In the genomic region with DNA sequence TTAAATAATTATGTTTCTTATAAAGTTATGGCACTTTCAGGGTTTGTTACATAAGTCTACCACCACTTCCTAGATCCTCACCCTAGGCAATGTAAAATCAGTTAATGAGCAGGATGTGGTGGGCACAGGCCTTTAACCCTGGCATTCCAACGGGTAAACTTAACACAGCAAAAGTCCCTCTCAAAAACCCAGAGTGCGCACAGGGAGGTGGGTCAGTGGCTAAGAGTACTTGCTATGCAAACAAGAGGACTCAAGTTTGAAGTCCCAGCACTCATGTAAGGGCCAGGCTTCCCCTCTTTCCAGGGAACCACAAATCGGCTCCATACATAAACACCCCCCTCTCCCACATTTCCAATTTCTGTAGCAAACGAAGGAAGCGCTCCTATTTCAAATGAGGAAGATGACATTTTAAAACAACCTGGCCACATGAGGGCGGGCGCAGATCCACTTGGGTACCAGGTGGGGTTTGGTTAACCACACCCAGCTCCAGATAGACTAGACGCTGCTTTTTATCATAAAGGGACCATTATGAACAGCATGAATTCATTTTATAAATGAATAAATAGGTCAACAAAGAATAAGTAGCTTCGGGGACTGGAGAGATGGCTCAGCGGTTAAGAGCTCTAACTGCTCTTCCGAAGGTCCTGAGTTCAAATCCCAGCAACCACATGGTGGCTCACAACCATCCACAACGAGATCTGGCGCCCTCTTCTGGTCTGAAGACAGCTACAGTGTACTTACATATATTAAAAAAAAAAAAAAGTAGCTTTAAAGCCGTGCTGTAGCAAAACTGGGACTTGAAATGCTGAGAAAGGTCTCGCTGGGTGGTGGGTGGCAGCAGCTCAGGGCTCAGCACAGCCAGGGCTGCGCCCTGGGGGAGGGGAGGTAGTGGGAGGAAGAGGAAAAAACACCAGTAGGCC, we compare ENCODE assay signal across 8 mouse cellular contexts. TPM values are rescaled to one million over a fixed set of nuclear protein-coding genes. Genes with fewer than 3 reads are reported as not detected.
DNase-seq lines count a peak whose midpoint lies in the region; ATAC-seq and TF ChIP-seq lines count a peak whose summit lies in the region.

No protein-coding gene starts in this region.

- peaks cover 22% of the 10 kb centered on the region for H3K4me1 ChIP-seq in heart, adult 2 months (ENCODE audit: control insufficient read depth, insufficient read depth, low read length)
- H3K4me1 ChIP-seq in limb, embryonic 12.5 days (replicated peaks): peaks cover 50% of the 10 kb centered on the region
- H3K4me1 ChIP-seq in small intestine, adult 2 months (ENCODE audit: control insufficient read depth, insufficient read depth, insufficient read length, low read length): peaks cover 7% of the 10 kb centered on the region; the same call in 1 of the 2 replicates

- 76% methylated on average over 16 of the region's 16 CpGs for WGBS in heart, adult 2 months
- 85% methylated on average over 16 of the region's 16 CpGs for WGBS in limb, embryonic 12.5 days
- WGBS in small intestine, adult 2 months: 80% methylated on average over 16 of the region's 16 CpGs

- no peak overlapping the region for H3K4me2 ChIP-seq in limb, embryonic 12.5 days

- ATAC-seq in common myeloid progenitor, adult 5-6 weeks (replicated peaks; ENCODE audit: low read depth, poor library complexity, severe bottlenecking): peak; percentile 29
- no peak for ATAC-seq in limb, embryonic 12.5 days (ENCODE audit: insufficient number of reproducible peaks, insufficient read depth, low FRiP score, low TSS enrichment, low read depth)

- H3K36me3 ChIP-seq in heart, adult 2 months (ENCODE audit: control insufficient read depth, insufficient read depth, low read length): peaks cover 50% of the 10 kb centered on the region
- H3K36me3 ChIP-seq in limb, embryonic 12.5 days: peaks cover 62% of the 10 kb centered on the region
- peaks cover 31% of the 10 kb centered on the region for H3K36me3 ChIP-seq in small intestine, adult 2 months (ENCODE audit: control insufficient read depth, insufficient read depth, low read length)

- no peak overlapping the region; the same call in 1 of the 2 replicates for H3K9ac ChIP-seq in heart, adult 2 months (ENCODE audit: low read depth, low read length)
- H3K9ac ChIP-seq in limb, embryonic 12.5 days (replicated peaks): no peak overlapping the region

- no peak for TF ChIP-seq POLR2A in heart, adult 2 months (IDR thresholded peaks at IDR 0.05; ENCODE audit: insufficient read depth, low read depth, low read length)
- TF ChIP-seq POLR2A in small intestine, adult 2 months (IDR thresholded peaks at IDR 0.05; ENCODE audit: low read depth, low read length): no peak

- TF ChIP-seq CTCF in heart, adult 2 months (IDR thresholded peaks at IDR 0.05): peak; percentile 56
- peak; percentile 50; the same call in 1 of the 2 replicates for TF ChIP-seq CTCF in small intestine, adult 2 months (IDR thresholded peaks at IDR 0.05; ENCODE audit: extremely low read depth, insufficient read length, insufficient replicate concordance, low read depth, low read length)

- no peaks in the 10 kb centered on the region for H3K9me3 ChIP-seq in limb, embryonic 12.5 days

- no peaks in the 10 kb centered on the region for H3K27me3 ChIP-seq in heart, adult 2 months (ENCODE audit: control insufficient read depth, insufficient read depth, low read length)
- H3K27me3 ChIP-seq in limb, embryonic 12.5 days: no peaks in the 10 kb centered on the region
- no peaks in the 10 kb centered on the region for H3K27me3 ChIP-seq in small intestine, adult 2 months (ENCODE audit: control insufficient read depth, insufficient read depth, low read length)

- intact Hi-C loops in heart, adult 2 months (cut with DNase I): loop anchor here (5.0 kb wide), 1 partner anchor 145 kb away; no protein-coding TSS in a partner anchor

- DNase-seq in heart, adult 2 months: no peak
- no peak for DNase-seq in heart, adult 9 months (ENCODE audit: low spot score in 2 of 2)
- peak; percentile 71 for DNase-seq in CD4-positive helper T cell, adult 2 months (ENCODE audit: low read depth, low spot score)
- DNase-seq in ovary, postnatal 36 days (ENCODE audit: low spot score): no peak
- no peak for DNase-seq in layer of hippocampus, adult 8-10 months (ENCODE audit: low spot score in 2 of 2)

- peak overlapping the region; percentile 100 for H3K27ac ChIP-seq in heart, adult 2 months
- peak overlapping the region; percentile 95; the same call in 1 of the 2 replicates for H3K27ac ChIP-seq in limb, embryonic 12.5 days
- H3K27ac ChIP-seq in small intestine, adult 2 months (ENCODE audit: insufficient read depth, low read depth, low read length): no peak overlapping the region

- peaks cover 9% of the 10 kb centered on the region for H3K79me2 ChIP-seq in heart, adult 2 months (replicated peaks; ENCODE audit: control insufficient read depth, insufficient read depth, low read length)

- no peak for TF ChIP-seq EP300 in heart, adult 2 months (IDR thresholded peaks at IDR 0.05; ENCODE audit: insufficient read depth, low read depth, low read length)

- H3K4me3 ChIP-seq in heart, adult 2 months: peak overlapping the region; percentile 65; the same call in 1 of the 2 replicates
- H3K4me3 ChIP-seq in limb, embryonic 12.5 days (replicated peaks): no peak overlapping the region
- no peak overlapping the region for H3K4me3 ChIP-seq in small intestine, adult 2 months (ENCODE audit: low read depth, low read length)

RNA-seq across cellular contexts. Expression of a gene that starts 10.5 kb away (rescaled TPM):
- 1,000 to 10,000 TPM in 1 of 2 experiments, 100 to 1,000 TPM in 1; 865 to 1,030 TPM for total RNA-seq in heart, adult 2 months (2021)
- polyA plus RNA-seq in heart, adult 2 months (2012; rRNA removed): 222 and 381 TPM in 2 replicates
- total RNA-seq in common myeloid progenitor, adult 5-6 weeks (2017): 6.3 and 14.1 TPM in 2 replicates
- polyA plus RNA-seq in limb, embryonic 12.5 days (2016; fragmentation: Nextera tagmentation; extraction: Ambion mirVana): 7.6 and 8.6 TPM in 2 replicates
- 2.8 and 3.1 TPM in 2 replicates for polyA plus RNA-seq in small intestine, adult 2 months (2012; rRNA removed)
- total RNA-seq in layer of hippocampus, adult 8-10 months (2022): 1 to 10 TPM; 2.3 to 4.2 (median 3.0) TPM

RNA-seq across cellular contexts. Expression of a gene that starts 10.7 kb away (rescaled TPM):
- 1,000 to 10,000 TPM in 1 of 2 experiments, 100 to 1,000 TPM in 1; 822 to 1,002 TPM for total RNA-seq in heart, adult 2 months (2021)
- 617 and 695 TPM in 2 replicates for polyA plus RNA-seq in heart, adult 2 months (2012; rRNA removed)
- 111 and 131 TPM in 2 replicates for total RNA-seq in common myeloid progenitor, adult 5-6 weeks (2017)
- 586 and 602 TPM in 2 replicates for polyA plus RNA-seq in limb, embryonic 12.5 days (2016; fragmentation: Nextera tagmentation; extraction: Ambion mirVana)
- 28.8 and 52.7 TPM in 2 replicates for polyA plus RNA-seq in small intestine, adult 2 months (2012; rRNA removed)
- total RNA-seq in layer of hippocampus, adult 8-10 months (2022): 10 to 100 TPM; 37.7 to 54.5 (median 41.8) TPM

Comparison
In these comparisons a context has a peak if more than half of its experiments do, and no peak if none do; other contexts are left out.
1. RNA of a gene that starts 10.5 kb away (total RNA-seq): 865 to 1,030 TPM in heart, adult 2 months; 6.3 to 14.1 TPM in common myeloid progenitor, adult 5-6 weeks and 2.3 to 4.2 TPM in layer of hippocampus, adult 8-10 months; every median in the first group is over 10 times any median in the second.